ENCODE assay signal across 9 mouse cellular contexts in genomic region chr5:105761848-105762482, GRCm38 (mm10).
DNase-seq lines count a peak whose midpoint lies in the region; ATAC-seq and TF ChIP-seq lines count a peak whose summit lies in the region.
"Had no signal": no experiment of that assay in that cellular context is flagged by ENCODE, and none has a peak within 500 bp of the region (broad histone marks: within the 10 kb centered on the region; RNA-seq: fewer than 3 reads in every experiment).

No protein-coding gene starts in this region.

- peaks cover 11% of the 10 kb centered on the region; the same call in 1 of the 2 replicates for H3K27me3 ChIP-seq in heart, embryonic 11.5 days (ENCODE audit: control insufficient read depth, insufficient read depth, low read length)
- no peaks in the 10 kb centered on the region for H3K27me3 ChIP-seq in midbrain, embryonic 13.5 days

- H3K4me2 ChIP-seq in heart, embryonic 11.5 days = peak overlapping the region; percentile 20; the same call in 1 of the 2 replicates
- 0 out of 2 replicates have a peak overlapping the region, but pooled peaks have one; percentile 11 for H3K4me2 ChIP-seq in midbrain, embryonic 13.5 days (replicated peaks)

- peak overlapping the region; percentile 65 for H3K27ac ChIP-seq in gastrocnemius, adult 2 months
- no peak overlapping the region for H3K27ac ChIP-seq in heart, embryonic 11.5 days (ENCODE audit: low read depth, low read length)
- H3K27ac ChIP-seq in midbrain, embryonic 13.5 days = 0 out of 2 replicates have a peak overlapping the region, but pooled peaks have one; percentile 25

- intact Hi-C loops in gastrocnemius, adult 2 months (cut with DNase I) = no loop called here

- no peak for TF ChIP-seq CTCF in gastrocnemius, adult 2 months (IDR thresholded peaks at IDR 0.05)
- TF ChIP-seq CTCF in brain, embryonic 14.5 days (IDR thresholded peaks at IDR 0.05; ENCODE audit: borderline replicate concordance, extremely low read depth, insufficient read depth, insufficient read length) = no peak

- TF ChIP-seq POLR2A in brain, embryonic 14.5 days (IDR thresholded peaks at IDR 0.05; ENCODE audit: borderline replicate concordance, extremely low read depth, insufficient read depth, insufficient read length, poor library complexity, severe bottlenecking) = no peak

- peaks cover 8% of the 10 kb centered on the region for H3K4me1 ChIP-seq in heart, embryonic 11.5 days (ENCODE audit: control insufficient read depth, insufficient read depth, low read length)
- H3K4me1 ChIP-seq in midbrain, embryonic 13.5 days (replicated peaks) = peaks cover 47% of the 10 kb centered on the region

- no peak for DNase-seq in gastrocnemius, adult 2 months
- no peak for DNase-seq in gastrocnemius, adult 8-10 months (ENCODE audit: low spot score in 2 of 2)
- peak; percentile 82 for DNase-seq in brain, embryonic 14.5 days (ENCODE audit: low read depth)
- DNase-seq in adrenal gland, postnatal 36 days = no peak
- DNase-seq in cerebellum, postnatal 4 days (ENCODE audit: low spot score in 2 of 2) = no peak
- DNase-seq in kidney, postnatal 4 days = no peak
- DNase-seq: adrenal gland, postnatal 14 days had no signal

- H3K4me3 ChIP-seq in gastrocnemius, adult 2 months = peak overlapping the region; percentile 15; the same call in 1 of the 2 replicates
- no peak overlapping the region for H3K4me3 ChIP-seq in heart, embryonic 11.5 days (ENCODE audit: low read depth, low read length)
- H3K4me3 ChIP-seq in midbrain, embryonic 13.5 days (replicated peaks) = no peak overlapping the region

- no peaks in the 10 kb centered on the region for H3K9me3 ChIP-seq in heart, embryonic 11.5 days (replicated peaks; ENCODE audit: control insufficient read depth, low read length)
- no peaks in the 10 kb centered on the region for H3K9me3 ChIP-seq in midbrain, embryonic 13.5 days

- no peak for ATAC-seq in heart, embryonic 11.5 days (replicated peaks; ENCODE audit: insufficient number of reproducible peaks, low FRiP score, low TSS enrichment)
- ATAC-seq in midbrain, embryonic 13.5 days = peak; percentile 43; the same call in 1 of the 2 replicates

- H3K9ac ChIP-seq in heart, embryonic 11.5 days (ENCODE audit: low read depth, low read length) = no peak overlapping the region
- no peak overlapping the region for H3K9ac ChIP-seq in midbrain, embryonic 13.5 days (replicated peaks)

- H3K36me3 ChIP-seq in heart, embryonic 11.5 days (ENCODE audit: control insufficient read depth, insufficient read depth, low read length) = no peaks in the 10 kb centered on the region
- peaks cover 6% of the 10 kb centered on the region; the same call in 1 of the 2 replicates for H3K36me3 ChIP-seq in midbrain, embryonic 13.5 days

- 24% methylated on average over 11 of the region's 11 CpGs for WGBS in heart, embryonic 11.5 days (ENCODE audit: insufficient replicate concordance)
- WGBS in midbrain, embryonic 13.5 days = 21% methylated on average over 11 of the region's 11 CpGs
